Mouse (Mus musculus): Measurements from ENCODE around the gene Grik4. TPM values are rescaled to one million over a fixed set of nuclear protein-coding genes. Genes with fewer than 3 reads are reported as not detected.

Gene Grik4
- 0.14 and 0.37 TPM in 2 replicates for polyA plus RNA-seq (2012; rRNA removed)

DNA sequence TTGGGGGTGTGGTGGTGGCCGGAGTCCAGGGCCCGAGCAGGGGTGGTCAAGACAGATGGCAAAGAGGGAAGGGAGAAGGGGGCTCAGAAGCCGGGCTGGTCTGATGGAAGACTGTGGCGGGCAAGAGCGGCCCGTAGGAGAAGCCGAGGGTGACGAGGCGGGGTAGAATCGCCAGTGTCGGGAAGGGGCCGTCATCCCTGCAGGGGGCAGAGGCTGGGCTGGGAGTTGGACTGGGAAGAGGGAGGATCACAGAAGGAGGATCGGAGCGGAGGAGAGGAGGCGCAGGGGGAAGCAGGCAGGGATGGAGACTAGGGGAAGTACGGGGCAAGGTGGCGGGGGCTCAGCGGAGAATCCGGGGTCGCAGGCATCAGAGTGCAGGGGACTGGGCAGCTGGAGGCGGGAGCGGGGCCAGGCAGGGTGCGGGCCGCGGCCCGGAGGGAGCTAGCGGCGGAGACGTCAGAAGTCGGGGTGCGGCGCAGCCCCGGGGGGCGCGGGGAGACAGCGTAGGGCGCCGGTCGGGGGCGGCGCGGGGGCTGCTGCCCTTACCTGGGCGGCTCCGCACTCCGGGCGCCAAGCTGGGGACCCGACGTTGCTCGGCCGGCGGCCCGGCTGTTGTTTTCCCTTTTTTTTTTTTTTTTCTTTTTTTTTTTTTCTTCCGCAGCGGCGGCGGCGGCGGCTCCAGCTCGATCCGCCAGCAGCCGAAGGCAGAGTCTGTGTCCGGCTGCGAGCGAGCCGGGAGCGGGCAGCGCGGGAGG is at the start of gene Grik4:
Grik4 (minus strand) TSS at position 713 of the 755 bp plus-strand sequence.

GRCm38 (mm10) chr9:42507709-42508108 is 436.6 kb downstream of the Grik4 start, which contains the start of gene Tbcel:
TSS of gene Tbcel (minus strand) at chr9:42507809.

Other genes starting within 250 kb of the Grik4 start
- 4.2 and 7.2 TPM in 2 replicates for gene Arhgef12, start 162.7 kb upstream of the Grik4 start, polyA plus RNA-seq (2012; rRNA removed)
- gene Tmem136, start 172.1 kb upstream of the Grik4 start, polyA plus RNA-seq (2012; rRNA removed) = 0.89 and 1.3 TPM in 2 replicates